Mouse (Mus musculus): ENCODE measurements at regions not wholly inside any gene's neighbourhood (a gene's known extent, or its start where the extent isn't known, plus 50 kb on each side); places are given as distances from the start of the nearest gene placed in this dataset.

GRCm38 (mm10) chr16:87172395-87172794, 181.6 kb upstream of the N6amt1 start:
- Histone ChIP-seq H3K9ac (replicated peaks) (no peak overlapping the region), H3K27ac (no peak overlapping the region), H3K36me3 (replicated peaks; ENCODE audit: control insufficient read depth, insufficient read depth, low read depth) (no peaks in the 10 kb centered on the region), H3K9me3 (ENCODE audit: control insufficient read depth, low read length) (no peaks in the 10 kb centered on the region), H3K4me3 (ENCODE audit: insufficient read depth in 1 of 2, low read depth in 2 of 2, low read length in 2 of 2) (no peak overlapping the region), H3K4me2 (ENCODE audit: low read depth) (no peak overlapping the region), H3K4me1 (replicated peaks; ENCODE audit: control insufficient read depth in 2 of 2, insufficient read depth in 2 of 2, low read length in 1 of 2) (no peaks in the 10 kb centered on the region), H3K27me3 (ENCODE audit: control insufficient read depth, insufficient read depth, low read length) (no peaks in the 10 kb centered on the region)
- no peak for DNase-seq (ENCODE audit: low read depth in 3 of 3, low spot score in 3 of 3)
- TF ChIP-seq EP300 (IDR thresholded peaks at IDR 0.05; ENCODE audit: low read depth), result no peak
- no peak for TF ChIP-seq CTCF (IDR thresholded peaks at IDR 0.05; ENCODE audit: low read depth)
- ATAC-seq (ENCODE audit: insufficient read depth), result no peak
- 69% methylated on average over 4 of the region's 4 CpGs for WGBS (ENCODE audit: insufficient replicate concordance)

GRCm38 (mm10) chr16:87139301-87139700, 214.7 kb upstream of the N6amt1 start:
- DNase-seq (ENCODE audit: low read depth in 3 of 3, low spot score in 3 of 3) (no peak), ATAC-seq (ENCODE audit: insufficient read depth) (no peak)
- Histone ChIP-seq H3K9ac (replicated peaks) (no peak overlapping the region), H3K9me3 (ENCODE audit: control insufficient read depth, low read length) (no peaks in the 10 kb centered on the region), H3K4me1 (replicated peaks; ENCODE audit: control insufficient read depth in 2 of 2, insufficient read depth in 2 of 2, low read length in 1 of 2) (no peaks in the 10 kb centered on the region), H3K27ac (no peak overlapping the region), H3K4me3 (ENCODE audit: insufficient read depth in 1 of 2, low read depth in 2 of 2, low read length in 2 of 2) (no peak overlapping the region), H3K27me3 (ENCODE audit: control insufficient read depth, insufficient read depth, low read length) (no peaks in the 10 kb centered on the region), H3K36me3 (replicated peaks; ENCODE audit: control insufficient read depth, insufficient read depth, low read depth) (no peaks in the 10 kb centered on the region), H3K4me2 (ENCODE audit: low read depth) (no peak overlapping the region)
- 67% methylated on average over 2 of the region's 2 CpGs for WGBS (ENCODE audit: insufficient replicate concordance)
- TF ChIP-seq EP300 (IDR thresholded peaks at IDR 0.05; ENCODE audit: low read depth) (no peak), CTCF (IDR thresholded peaks at IDR 0.05; ENCODE audit: low read depth) (no peak)

DNA sequence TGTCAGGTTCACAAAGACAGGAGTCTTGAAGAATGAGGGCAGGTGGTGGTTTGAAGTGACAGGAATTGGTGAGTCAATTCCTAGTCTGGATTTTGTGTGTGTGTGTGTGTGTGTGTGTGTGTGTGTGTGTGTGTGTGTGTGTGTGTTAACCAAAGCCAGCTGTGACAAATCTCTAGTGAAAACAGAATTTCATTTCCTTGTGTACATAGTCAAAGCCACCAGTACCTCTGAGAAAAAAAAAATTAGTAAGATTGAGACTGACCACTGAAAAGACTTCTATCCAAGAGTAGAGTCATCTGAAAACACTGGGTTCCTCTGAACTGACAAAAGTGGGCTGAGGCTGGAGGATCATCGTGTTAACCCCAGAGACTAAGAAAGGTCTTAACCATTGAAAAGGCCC, 217.5 kb upstream of the N6amt1 start:
- Histone ChIP-seq H3K9me3 (ENCODE audit: control insufficient read depth, low read length) (no peaks in the 10 kb centered on the region), H3K4me3 (ENCODE audit: insufficient read depth in 1 of 2, low read depth in 2 of 2, low read length in 2 of 2) (no peak overlapping the region), H3K27me3 (ENCODE audit: control insufficient read depth, insufficient read depth, low read length) (no peaks in the 10 kb centered on the region), H3K4me2 (ENCODE audit: low read depth) (no peak overlapping the region), H3K4me1 (replicated peaks; ENCODE audit: control insufficient read depth in 2 of 2, insufficient read depth in 2 of 2, low read length in 1 of 2) (no peaks in the 10 kb centered on the region), H3K9ac (replicated peaks) (no peak overlapping the region), H3K27ac (no peak overlapping the region), H3K36me3 (replicated peaks; ENCODE audit: control insufficient read depth, insufficient read depth, low read depth) (no peaks in the 10 kb centered on the region)
- no peak for ATAC-seq (ENCODE audit: insufficient read depth)
- WGBS (ENCODE audit: insufficient replicate concordance), result 41% methylated on average over 1 of the region's 1 CpGs
- TF ChIP-seq CTCF (IDR thresholded peaks at IDR 0.05; ENCODE audit: low read depth), result no peak
- no peak for TF ChIP-seq EP300 (IDR thresholded peaks at IDR 0.05; ENCODE audit: low read depth)
- DNase-seq (ENCODE audit: low read depth in 3 of 3, low spot score in 3 of 3), result no peak

DNA sequence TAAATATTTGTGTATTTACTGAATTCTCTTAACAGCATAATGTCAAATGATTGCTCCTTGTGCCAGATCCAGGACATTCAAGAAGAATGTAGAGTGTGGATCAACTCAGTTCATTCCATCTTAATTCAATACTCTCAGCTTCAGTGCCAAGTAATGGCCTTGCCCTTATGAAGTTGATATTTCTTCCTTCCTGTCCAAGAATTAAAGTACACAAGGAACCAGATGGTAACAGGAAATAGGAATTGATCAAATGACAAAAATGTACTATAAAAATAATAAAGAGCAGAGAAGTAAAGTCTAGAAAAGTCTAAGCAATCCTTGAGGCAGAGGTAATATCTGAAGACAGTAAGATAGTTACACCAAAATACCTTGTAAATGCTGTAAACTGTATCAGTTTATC, 219.5 kb upstream of the N6amt1 start:
- Histone ChIP-seq H3K9ac (replicated peaks) (no peak overlapping the region), H3K4me2 (ENCODE audit: low read depth) (no peak overlapping the region), H3K27me3 (ENCODE audit: control insufficient read depth, insufficient read depth, low read length) (no peaks in the 10 kb centered on the region), H3K4me1 (replicated peaks; ENCODE audit: control insufficient read depth in 2 of 2, insufficient read depth in 2 of 2, low read length in 1 of 2) (no peaks in the 10 kb centered on the region), H3K36me3 (replicated peaks; ENCODE audit: control insufficient read depth, insufficient read depth, low read depth) (no peaks in the 10 kb centered on the region), H3K4me3 (ENCODE audit: insufficient read depth in 1 of 2, low read depth in 2 of 2, low read length in 2 of 2) (no peak overlapping the region), H3K27ac (no peak overlapping the region), H3K9me3 (ENCODE audit: control insufficient read depth, low read length) (no peaks in the 10 kb centered on the region)
- ATAC-seq (ENCODE audit: insufficient read depth), result no peak
- DNase-seq (ENCODE audit: low read depth in 3 of 3, low spot score in 3 of 3), result no peak
- TF ChIP-seq EP300 (IDR thresholded peaks at IDR 0.05; ENCODE audit: low read depth) (no peak), CTCF (IDR thresholded peaks at IDR 0.05; ENCODE audit: low read depth) (no peak)

DNA sequence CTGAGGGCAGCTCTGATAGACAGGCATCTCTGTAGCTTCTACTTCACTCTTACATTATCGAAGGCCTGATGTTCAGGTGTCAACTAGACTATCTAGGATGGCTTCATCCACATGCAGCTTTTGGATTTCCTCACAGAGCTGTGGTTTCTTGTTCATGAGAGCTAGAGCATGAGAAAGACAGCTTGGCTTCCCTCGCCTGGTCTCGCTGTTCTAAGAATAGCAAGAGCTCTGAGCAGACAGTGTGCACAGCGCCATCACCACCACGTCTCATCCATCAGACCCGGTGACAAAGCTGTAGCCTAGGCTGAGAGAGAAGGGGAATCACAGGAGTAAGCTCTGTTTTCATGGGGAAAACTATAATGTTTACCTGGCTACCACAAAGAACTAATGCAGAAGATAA, 220.1 kb upstream of the N6amt1 start:
- no peak overlapping the region for H3K4me3 ChIP-seq (ENCODE audit: insufficient read depth in 1 of 2, low read depth in 2 of 2, low read length in 2 of 2)
- no peaks in the 10 kb centered on the region for H3K36me3 ChIP-seq (replicated peaks; ENCODE audit: control insufficient read depth, insufficient read depth, low read depth)
- no peak for ATAC-seq (ENCODE audit: insufficient read depth)
- no peaks in the 10 kb centered on the region for H3K27me3 ChIP-seq (ENCODE audit: control insufficient read depth, insufficient read depth, low read length)
- DNase-seq (ENCODE audit: low read depth in 3 of 3, low spot score in 3 of 3), result no peak
- H3K9ac ChIP-seq (replicated peaks), result no peak overlapping the region
- no peak overlapping the region for H3K4me2 ChIP-seq (ENCODE audit: low read depth)
- TF ChIP-seq EP300 (IDR thresholded peaks at IDR 0.05; ENCODE audit: low read depth) (no peak), CTCF (IDR thresholded peaks at IDR 0.05; ENCODE audit: low read depth) (no peak)
- 38% methylated on average over 6 of the region's 6 CpGs for WGBS (ENCODE audit: insufficient replicate concordance)
- H3K9me3 ChIP-seq (ENCODE audit: control insufficient read depth, low read length), result no peaks in the 10 kb centered on the region
- no peak overlapping the region for H3K27ac ChIP-seq
- H3K4me1 ChIP-seq (replicated peaks; ENCODE audit: control insufficient read depth in 2 of 2, insufficient read depth in 2 of 2, low read length in 1 of 2), result no peaks in the 10 kb centered on the region

DNA sequence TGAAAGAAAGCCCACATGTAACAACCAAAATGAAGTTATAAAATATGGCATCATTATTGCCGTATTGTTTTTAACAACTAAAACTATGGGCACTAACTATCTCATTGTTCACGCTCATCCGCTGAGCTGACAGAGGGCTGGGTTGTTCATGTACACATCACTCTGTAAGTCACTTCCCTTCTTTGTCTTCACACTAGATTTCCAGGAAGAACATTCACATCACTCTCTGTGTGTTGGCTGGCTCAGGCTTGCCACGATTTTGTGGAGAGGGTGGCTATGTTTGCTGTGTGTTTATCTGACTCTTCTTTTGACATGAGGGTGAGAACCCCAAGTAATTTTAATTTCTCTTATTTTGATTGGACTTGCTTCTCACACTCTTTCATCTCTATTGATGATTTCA, 221.9 kb upstream of the N6amt1 start:
- ATAC-seq (ENCODE audit: insufficient read depth) (no peak), DNase-seq (ENCODE audit: low read depth in 3 of 3, low spot score in 3 of 3) (no peak)
- no peak for TF ChIP-seq CTCF (IDR thresholded peaks at IDR 0.05; ENCODE audit: low read depth)
- no peak for TF ChIP-seq EP300 (IDR thresholded peaks at IDR 0.05; ENCODE audit: low read depth)

More for the DNA sequence above, 221.9 kb upstream of the N6amt1 start:
- no peaks in the 10 kb centered on the region for H3K36me3 ChIP-seq (replicated peaks; ENCODE audit: control insufficient read depth, insufficient read depth, low read depth)
- H3K4me2 ChIP-seq (ENCODE audit: low read depth), result no peak overlapping the region
- 39% methylated on average over 4 of the region's 4 CpGs for WGBS (ENCODE audit: insufficient replicate concordance)
- no peak overlapping the region for H3K9ac ChIP-seq (replicated peaks)
- H3K4me3 ChIP-seq (ENCODE audit: insufficient read depth in 1 of 2, low read depth in 2 of 2, low read length in 2 of 2), result no peak overlapping the region
- H3K27ac ChIP-seq, result no peak overlapping the region
- H3K4me1 ChIP-seq (replicated peaks; ENCODE audit: control insufficient read depth in 2 of 2, insufficient read depth in 2 of 2, low read length in 1 of 2), result no peaks in the 10 kb centered on the region
- no peaks in the 10 kb centered on the region for H3K27me3 ChIP-seq (ENCODE audit: control insufficient read depth, insufficient read depth, low read length)
- H3K9me3 ChIP-seq (ENCODE audit: control insufficient read depth, low read length), result no peaks in the 10 kb centered on the region

All from liver, embryonic 14.5 days (tissue).